Mouse (Mus musculus): ENCODE measurements at regions not wholly inside any gene's neighbourhood (a gene's known extent, or its start where the extent isn't known, plus 50 kb on each side); places are given as distances from the start of the nearest gene placed in this dataset.

- no peak for TF ChIP-seq POLR2A (IDR thresholded peaks at IDR 0.05; ENCODE audit: low read depth, low read length)
- no peak for TF ChIP-seq SMC3 (IDR thresholded peaks at IDR 0.05; ENCODE audit: low read depth, low read length)
- TF ChIP-seq ZKSCAN1 (IDR thresholded peaks at IDR 0.05; ENCODE audit: borderline replicate concordance, low read depth, low read length) = no peak
- TF ChIP-seq NELFE (IDR thresholded peaks at IDR 0.05; ENCODE audit: low read depth, low read length) = no peak
- no peak for TF ChIP-seq USF1 (IDR thresholded peaks at IDR 0.05; ENCODE audit: low read depth, low read length)
- TF ChIP-seq EP300 (IDR thresholded peaks at IDR 0.05; ENCODE audit: low read length) = no peak
- no peak for TF ChIP-seq MAX (IDR thresholded peaks at IDR 0.05; ENCODE audit: low read length)
- TF ChIP-seq CHD1 (IDR thresholded peaks at IDR 0.05; ENCODE audit: low read depth, low read length) = no peak
- TF ChIP-seq TBP (conservative IDR thresholded peaks at IDR 0.05; ENCODE audit: low read depth, low read length) = no peak
- TF ChIP-seq ETS1 (conservative IDR thresholded peaks at IDR 0.05; ENCODE audit: low read depth, low read length) = no peak
- no peak for TF ChIP-seq JUN (IDR thresholded peaks at IDR 0.05; ENCODE audit: insufficient read depth, low read depth, low read length)
- no peak for TF ChIP-seq CTCF (conservative IDR thresholded peaks at IDR 0.05 in 1 of 2, IDR thresholded peaks at IDR 0.05 in 1 of 2; ENCODE audit: low read depth in 2 of 2, low read length in 2 of 2)
These were observed 236.5 kb downstream of the Rnf144b start for GRCm38 (mm10) chr13:47358986-47359385.
